Mouse (Mus musculus) forebrain, embryonic 10.5 days (tissue): Measurements from ENCODE around the gene Gm6871. TPM values are rescaled to one million over a fixed set of nuclear protein-coding genes. Genes with fewer than 3 reads are reported as not detected.
"Not testable (repeated sequence)": the region's sequence is repeated elsewhere in the genome, so short reads cannot be mapped to it uniquely, and the experiment has no call there.

Source experiments
- DNase-seq: peaks from one replicate; pipeline ENCODE4 v3.0.0-alpha.2; 2017; ENCODE audit warnings: low spot score; ENCODE audit errors: extremely low spot score
- H3K27ac ChIP-seq: fragments of 300-500 bp; sonication (generic); 2 replicates; pipeline ENCODE4 v1.5.1; 2016; ENCODE audit warnings: mild to moderate bottlenecking
- H3K27me3 ChIP-seq: fragments of 300-500 bp; sonication (generic); 2 replicates; pipeline ENCODE4 v1.6.1; 2016; ENCODE audit warnings: mild to moderate bottlenecking; ENCODE audit not compliant: poor library complexity, severe bottlenecking
- H3K36me3 ChIP-seq: fragments of 300-500 bp; sonication (generic); replicated peaks from 2 replicates; pipeline ENCODE4 v1.6.1; 2016; ENCODE audit warnings: mild to moderate bottlenecking, moderate library complexity
- H3K4me1 ChIP-seq: fragments of 300-500 bp; sonication (generic); 2 replicates; pipeline ENCODE4 v1.6.1; 2016
- H3K4me3 ChIP-seq: fragments of 300-500 bp; sonication (generic); 2 replicates; pipeline ENCODE4 v1.5.1; 2016; ENCODE audit warnings: mild to moderate bottlenecking, moderate library complexity
- H3K9me3 ChIP-seq: fragments of 300-500 bp; sonication (generic); 2 replicates; pipeline ENCODE4 v1.6.1; 2016; ENCODE audit warnings: mild to moderate bottlenecking, moderate library complexity
- WGBS: fragments of 180-500 bp; shearing (Covaris S2); methylation state at CpG from one replicate; pipeline ENCODE4 v1.1.7; 2016; 5-methylcytosine and 5-hydroxymethylcytosine counted together
- polyA plus RNA-seq: library from polyadenylated mRNA; unstranded; fragments of >200 nt; fragmentation: Nextera tagmentation; extraction: Ambion mirVana; gene quantifications from 2 replicates; pipeline ENCODE4 v1.2.1, GENCODE M21; 2016

Gene Gm6871
- not detected in 2 replicates for polyA plus RNA-seq

DNA sequence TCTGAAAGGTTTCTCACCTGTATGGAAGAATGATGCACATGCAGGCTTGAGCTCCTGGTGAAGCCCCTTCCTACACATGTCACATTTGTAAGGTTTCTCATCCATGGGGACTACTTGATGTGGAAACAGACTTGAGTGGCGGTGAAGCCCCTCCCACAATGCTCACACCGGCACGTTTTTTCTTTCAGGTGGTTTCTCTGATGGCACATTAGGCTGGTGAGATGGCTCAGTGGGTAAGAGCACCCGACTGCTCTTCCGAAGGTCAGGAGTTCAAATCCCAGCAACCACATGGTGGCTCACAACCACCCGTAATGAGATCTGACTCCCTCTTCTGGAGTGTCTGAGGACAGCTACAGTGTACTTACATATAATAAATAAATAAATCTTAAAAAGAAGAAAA is at the start of gene Gm6871:
TSS of gene Gm6871 (minus strand) at position 101 of the 400 bp plus-strand sequence.
- 91% methylated on average over 6 of the region's 6 CpGs for WGBS
- peaks cover 12% of the 10 kb centered on the region; the same call in 1 of the 2 replicates for H3K9me3 ChIP-seq
- H3K4me1 ChIP-seq, DNase-seq, H3K27ac ChIP-seq, H3K27me3 ChIP-seq, H3K4me3 ChIP-seq, H3K36me3 ChIP-seq: not testable (repeated sequence)

DNA sequence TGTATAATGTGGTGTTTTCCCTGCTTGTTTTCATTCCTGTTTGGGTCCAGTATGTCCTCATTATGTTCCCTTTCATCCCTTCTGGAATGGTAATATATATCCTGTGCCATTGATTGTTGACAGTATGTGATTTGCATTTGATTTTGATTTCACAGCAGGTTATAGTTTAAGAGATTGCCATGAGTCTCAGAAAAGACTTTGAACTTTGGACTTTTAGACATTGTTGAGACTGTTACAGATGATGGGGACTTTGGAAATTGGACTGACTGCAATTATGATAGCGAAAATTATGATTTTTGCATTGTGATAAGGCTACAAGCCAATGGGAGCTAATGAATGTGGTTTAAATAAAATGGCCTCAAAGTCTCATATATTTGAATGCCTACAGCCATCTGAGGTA is 42.8 kb upstream of the Gm6871 start:
- not testable (repeated sequence) for H3K4me3 ChIP-seq, DNase-seq, H3K27me3 ChIP-seq, H3K27ac ChIP-seq, H3K4me1 ChIP-seq, H3K9me3 ChIP-seq
- peaks cover 76% of the 10 kb centered on the region for H3K36me3 ChIP-seq
- WGBS: 93% methylated on average over 1 of the region's 1 CpGs

DNA sequence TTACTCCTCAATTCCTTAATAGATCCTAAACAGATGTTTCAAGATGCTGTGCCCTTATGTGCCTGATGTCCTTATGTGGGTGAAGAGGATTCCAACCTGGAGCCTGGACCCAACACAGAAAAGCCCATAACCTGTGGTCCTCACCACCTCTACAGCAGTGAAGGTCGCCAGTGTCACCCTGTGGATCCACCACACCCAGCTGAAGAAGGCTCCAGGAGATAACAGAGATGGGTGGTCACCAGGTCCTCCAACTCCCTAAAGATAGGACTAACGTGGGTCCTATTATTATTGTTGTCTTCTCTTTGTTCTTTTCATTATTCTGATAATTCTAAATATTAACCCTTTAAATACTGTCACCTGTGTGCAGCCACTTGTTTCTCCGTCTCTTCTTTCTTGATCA is 38.2 kb upstream of the Gm6871 start:
- no peak overlapping the region for H3K27ac ChIP-seq
- H3K36me3 ChIP-seq: peaks cover 71% of the 10 kb centered on the region
- WGBS: 98% methylated on average over 3 of the region's 3 CpGs

DNA sequence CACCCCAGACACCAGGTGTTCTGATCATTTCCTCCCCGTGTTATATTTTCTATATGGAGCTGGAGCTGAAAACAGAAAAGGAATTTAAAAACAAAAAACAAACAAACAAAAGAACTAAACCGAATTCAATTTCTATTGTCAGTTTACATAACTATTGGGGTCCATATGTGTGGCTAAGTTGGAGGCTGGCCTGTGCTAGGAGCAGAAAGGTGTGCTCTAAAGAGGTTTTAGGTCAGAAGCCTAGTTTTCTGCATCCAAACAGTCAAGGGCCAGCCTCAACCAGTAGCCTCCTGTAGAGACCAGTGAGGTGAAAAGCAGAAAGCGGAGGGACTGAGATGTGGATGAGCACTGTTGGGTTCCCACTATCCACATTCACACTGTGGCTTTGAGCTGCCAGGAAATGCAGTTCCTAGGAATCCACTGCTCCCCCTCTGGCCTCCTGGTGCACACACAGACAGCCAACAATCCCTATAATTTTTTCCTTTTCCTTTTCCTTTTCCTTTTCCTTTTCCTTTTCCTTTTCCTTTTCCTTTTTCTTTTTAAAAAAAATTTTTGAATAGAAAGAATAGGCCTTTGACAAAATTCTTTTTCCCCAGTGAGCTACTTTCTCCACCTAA is 26.6 kb upstream of the Gm6871 start:
- no peak for DNase-seq
- Histone ChIP-seq H3K9me3 (no peaks in the 10 kb centered on the region), H3K4me3 (peak overlapping the region; percentile 63), H3K4me1 (peaks cover 8% of the 10 kb centered on the region), H3K36me3 (peaks cover 32% of the 10 kb centered on the region), H3K27me3 (no peaks in the 10 kb centered on the region), H3K27ac (peak overlapping the region; percentile 82)
- WGBS: 16% methylated on average over 3 of the region's 3 CpGs

More for the DNA sequence above, 38.2 kb upstream of the Gm6871 start:
- H3K9me3 ChIP-seq: peaks cover 10% of the 10 kb centered on the region
- H3K27me3 ChIP-seq: no peaks in the 10 kb centered on the region
- DNase-seq: no peak
- no peaks in the 10 kb centered on the region for H3K4me1 ChIP-seq
- H3K4me3 ChIP-seq: no peak overlapping the region

DNA sequence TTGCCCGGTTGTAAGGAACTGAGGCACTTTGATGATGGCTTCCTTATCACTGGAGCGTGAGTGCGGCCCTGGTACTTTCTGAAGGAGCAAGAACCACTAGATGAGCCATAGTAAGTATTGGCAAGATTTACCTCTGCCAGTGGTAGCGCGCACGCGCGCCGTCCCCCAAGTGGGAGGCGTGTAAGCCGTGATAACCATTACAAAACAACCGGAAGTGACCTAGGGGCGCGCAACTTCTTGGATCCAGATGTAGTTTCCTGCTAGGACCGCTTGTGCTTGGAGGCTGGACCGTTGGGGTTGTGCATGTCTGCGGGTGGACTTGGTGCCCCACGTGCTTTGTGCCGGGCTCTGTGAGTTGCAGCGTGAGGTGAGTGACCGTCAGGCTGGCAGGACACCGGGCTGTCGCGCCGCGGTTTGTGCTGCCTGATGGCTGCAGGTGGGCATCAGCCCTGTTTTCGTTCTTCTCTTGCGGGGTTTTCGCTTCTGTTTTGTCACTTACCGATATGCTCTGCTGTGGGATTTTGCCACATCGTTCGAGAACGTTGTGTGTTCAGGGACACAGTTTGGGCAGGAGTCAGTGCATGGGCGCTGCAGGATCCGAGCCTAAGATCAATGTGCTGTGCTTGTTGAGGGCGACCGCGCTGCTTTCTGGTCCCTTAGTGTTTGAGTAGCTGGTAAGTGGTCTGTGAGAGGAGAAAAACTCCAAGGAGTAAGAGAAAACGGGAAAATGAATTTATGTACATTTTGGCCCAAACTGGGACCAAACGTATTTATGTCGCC is 25.8 kb upstream of the Gm6871 start, which contains the start of gene 2610021A01Rik:
TSS of gene 2610021A01Rik (plus strand) at position 197 of the 780 bp plus-strand sequence.
- Histone ChIP-seq H3K27ac (peak within 1 kb of the TSS; percentile 82), H3K27me3 (no peaks in the 10 kb centered on the region), H3K4me3 (peak within 1 kb of the TSS; percentile 63), H3K4me1 (peaks cover 8% of the 10 kb centered on the region), H3K36me3 (peaks cover 24% of the 10 kb centered on the region), H3K9me3 (no peaks in the 10 kb centered on the region)
- peak; percentile 90 for DNase-seq
- WGBS: under 1% methylated on average over 41 of the region's 41 CpGs

DNA sequence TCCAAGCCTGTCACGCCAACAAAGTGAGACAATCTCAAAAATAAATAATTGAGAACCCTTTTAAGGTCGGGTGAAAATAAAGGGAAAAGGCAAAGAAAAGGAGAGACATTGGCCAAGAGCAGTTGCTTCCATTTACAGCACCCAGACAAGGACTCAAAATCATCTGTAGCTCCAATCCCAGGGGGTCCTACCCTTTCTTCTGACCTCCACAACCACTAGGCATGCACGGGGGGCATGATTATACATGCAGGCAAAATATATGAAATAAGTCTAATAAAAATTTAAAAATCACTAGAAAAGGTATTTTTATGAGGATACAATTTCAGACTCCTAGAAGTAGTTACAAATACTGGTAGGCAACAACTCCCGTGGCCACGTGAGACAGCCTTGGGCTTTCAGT is 25.2 kb upstream of the Gm6871 start:
- H3K36me3 ChIP-seq: peaks cover 20% of the 10 kb centered on the region
- H3K4me3 ChIP-seq: peak overlapping the region; percentile 63
- H3K27ac ChIP-seq: peak overlapping the region; percentile 82
- peaks cover 8% of the 10 kb centered on the region for H3K4me1 ChIP-seq
- H3K27me3 ChIP-seq: no peaks in the 10 kb centered on the region
- 50% methylated on average over 5 of the region's 5 CpGs for WGBS
- DNase-seq: no peak
- no peaks in the 10 kb centered on the region for H3K9me3 ChIP-seq

DNA sequence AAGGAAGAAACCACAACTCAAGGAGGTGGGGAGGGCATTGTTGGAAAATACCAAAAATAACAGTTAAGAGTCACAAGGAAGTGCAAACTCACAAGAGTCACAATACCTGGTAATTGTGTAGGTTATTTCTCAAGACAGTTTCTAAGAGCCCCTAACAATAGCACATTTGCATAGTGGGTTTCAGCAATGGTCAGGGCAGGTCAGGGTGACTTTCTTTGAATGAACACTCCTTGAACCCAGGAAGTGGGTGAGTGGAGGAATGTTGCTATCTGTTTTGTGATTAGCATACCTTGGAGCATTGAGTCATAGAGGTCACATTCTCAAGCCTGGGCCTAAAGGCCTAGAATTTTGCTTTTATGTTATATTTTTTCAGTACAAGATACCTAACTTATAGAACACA is 14.4 kb upstream of the Gm6871 start:
- not testable (repeated sequence) for H3K4me1 ChIP-seq, H3K27ac ChIP-seq, H3K4me3 ChIP-seq, H3K36me3 ChIP-seq, H3K27me3 ChIP-seq, DNase-seq
- peaks cover 20% of the 10 kb centered on the region; the same call in 1 of the 2 replicates for H3K9me3 ChIP-seq

DNA sequence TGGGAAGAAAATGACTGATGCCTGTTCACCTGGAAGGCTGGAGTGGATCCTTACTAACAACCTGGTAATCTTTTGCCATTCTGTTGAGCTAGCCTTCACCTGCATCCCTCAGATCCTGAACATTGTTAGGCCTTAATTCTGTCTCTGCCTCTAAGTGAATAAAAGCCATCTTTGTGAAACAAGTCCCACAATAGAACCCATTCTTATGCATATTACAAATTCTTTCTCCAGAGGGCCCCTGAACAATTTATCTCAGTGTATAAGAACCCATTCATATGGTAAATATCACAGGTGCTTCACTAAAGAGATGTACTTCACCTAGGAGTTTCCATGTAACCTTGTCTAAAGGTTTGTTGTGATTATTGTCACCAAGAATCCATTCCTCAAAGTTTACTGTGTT is 8.6 kb upstream of the Gm6871 start:
- no peak overlapping the region for H3K4me3 ChIP-seq
- no peaks in the 10 kb centered on the region for H3K27me3 ChIP-seq
- no peak for DNase-seq
- peaks cover 28% of the 10 kb centered on the region; the same call in 1 of the 2 replicates for H3K9me3 ChIP-seq
- H3K4me1 ChIP-seq: no peaks in the 10 kb centered on the region
- H3K27ac ChIP-seq: no peak overlapping the region
- H3K36me3 ChIP-seq: no peaks in the 10 kb centered on the region

DNA sequence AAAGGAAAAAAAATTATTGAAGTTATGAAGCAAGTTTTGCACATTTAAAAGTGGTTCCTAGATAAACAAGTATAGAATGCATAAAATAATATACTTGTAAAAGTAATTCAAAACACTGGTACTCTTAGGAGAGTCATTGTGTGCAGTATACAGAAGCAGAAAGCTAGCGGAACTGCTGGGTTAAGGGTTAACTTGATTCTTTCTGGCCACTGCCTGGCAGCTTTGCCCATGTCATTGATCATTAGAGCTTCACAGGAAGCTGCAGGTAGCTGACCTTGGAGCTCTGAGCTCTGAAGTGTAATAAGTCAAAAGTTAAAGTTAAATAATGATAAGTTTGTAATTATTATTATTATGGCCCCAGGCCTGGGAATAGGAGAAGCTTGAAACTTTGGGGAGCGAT is 4.5 kb upstream of the Gm6871 start:
- WGBS: 93% methylated on average over 2 of the region's 2 CpGs
- Histone ChIP-seq H3K27me3 (no peaks in the 10 kb centered on the region), H3K36me3 (no peaks in the 10 kb centered on the region), H3K27ac (no peak overlapping the region), H3K4me3 (no peak overlapping the region), H3K9me3 (peaks cover 17% of the 10 kb centered on the region; the same call in 1 of the 2 replicates), H3K4me1 (no peaks in the 10 kb centered on the region)
- no peak for DNase-seq

DNA sequence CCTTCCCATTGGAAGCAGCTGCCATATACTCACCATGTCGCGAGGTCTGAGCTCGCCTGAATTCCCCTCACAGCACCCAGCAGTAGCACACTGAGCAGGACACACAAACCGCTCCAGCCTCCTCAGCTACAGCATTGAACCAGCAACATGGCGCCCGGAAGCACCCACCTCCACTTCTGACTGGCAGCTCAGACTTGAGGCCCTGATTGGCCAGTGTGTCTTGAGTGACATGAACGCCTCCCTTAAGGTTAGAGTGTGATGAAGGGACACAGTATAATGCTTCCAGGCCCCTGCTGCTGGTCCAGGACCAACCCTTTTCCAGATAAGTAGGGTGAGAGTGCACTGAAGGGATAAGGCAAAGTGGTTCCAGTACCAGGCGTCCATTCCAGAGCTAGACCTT is 12.8 kb downstream of the Gm6871 start:
- 74% methylated on average over 8 of the region's 8 CpGs for WGBS
- Histone ChIP-seq H3K27ac (no peak overlapping the region), H3K9me3 (peaks cover 47% of the 10 kb centered on the region), H3K36me3 (no peaks in the 10 kb centered on the region), H3K4me1 (no peaks in the 10 kb centered on the region), H3K4me3 (no peak overlapping the region), H3K27me3 (no peaks in the 10 kb centered on the region)
- DNase-seq: no peak

DNA sequence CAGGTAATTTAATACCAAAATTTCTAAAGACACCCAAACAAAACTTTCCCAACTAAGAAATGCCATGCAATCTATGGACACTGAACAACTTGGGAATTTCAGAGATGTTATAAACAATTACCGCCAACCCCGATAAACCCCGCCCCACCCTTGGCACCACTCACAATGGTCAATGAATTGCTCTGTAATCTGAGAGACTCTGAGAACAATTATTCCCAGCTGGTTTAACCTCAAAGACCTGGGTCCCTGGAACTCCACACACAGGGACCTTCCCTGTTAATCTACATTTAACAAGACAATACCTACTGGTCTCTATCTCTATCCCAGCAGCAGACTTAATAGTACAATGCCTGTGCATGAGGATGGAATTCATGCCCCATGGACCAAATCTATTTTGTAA is 60.8 kb downstream of the Gm6871 start:
- Histone ChIP-seq H3K4me3 (no peak overlapping the region), H3K4me1 (no peaks in the 10 kb centered on the region), H3K27ac (no peak overlapping the region), H3K36me3 (no peaks in the 10 kb centered on the region), H3K27me3 (no peaks in the 10 kb centered on the region), H3K9me3 (peaks cover 14% of the 10 kb centered on the region; the same call in 1 of the 2 replicates)
- WGBS: 86% methylated on average over 3 of the region's 3 CpGs
- no peak for DNase-seq

DNA sequence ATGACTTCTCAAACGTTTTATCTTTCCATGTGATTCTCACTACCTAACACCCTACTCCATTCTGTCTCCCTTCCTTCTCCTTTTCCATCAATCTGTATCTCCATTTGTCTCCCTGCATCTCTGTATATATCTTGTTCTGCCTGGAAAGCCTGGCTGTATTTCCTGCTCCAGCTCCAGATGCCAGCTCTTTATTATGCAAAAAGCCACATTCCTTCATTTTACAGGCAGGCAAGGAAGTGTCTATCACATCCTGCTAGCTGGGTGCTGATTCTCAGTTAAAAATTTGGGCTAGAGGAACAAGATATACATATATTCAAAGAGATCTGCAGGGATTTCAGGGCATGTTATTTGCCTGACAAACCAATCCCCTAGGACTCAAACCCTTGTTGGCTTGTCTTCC is 61.3 kb downstream of the Gm6871 start:
- Histone ChIP-seq H3K36me3 (no peaks in the 10 kb centered on the region), H3K9me3 (peaks cover 15% of the 10 kb centered on the region; the same call in 1 of the 2 replicates), H3K4me1 (no peaks in the 10 kb centered on the region), H3K4me3 (no peak overlapping the region), H3K27ac (no peak overlapping the region), H3K27me3 (no peaks in the 10 kb centered on the region)
- 45% methylated on average over 1 of the region's 1 CpGs for WGBS
- DNase-seq: no peak

DNA sequence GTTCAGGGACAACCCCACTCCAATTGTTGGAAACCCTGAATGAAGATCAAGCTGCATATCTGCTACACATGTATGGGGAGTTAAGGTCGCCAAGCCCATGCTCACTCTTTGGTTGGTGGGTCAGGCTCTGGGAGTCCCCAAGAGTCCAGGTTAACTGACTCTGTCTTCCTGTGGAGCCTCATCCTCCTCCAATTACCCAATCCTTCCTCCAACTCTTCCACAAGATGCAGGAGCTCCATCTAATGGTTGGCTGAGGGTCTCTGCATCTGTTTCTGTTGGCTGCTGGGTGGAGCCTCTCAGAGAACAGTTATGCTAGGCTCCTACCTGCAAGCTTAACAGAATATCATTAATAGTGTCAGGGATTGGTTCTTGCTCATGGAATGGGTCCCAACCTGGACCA is 71.1 kb downstream of the Gm6871 start:
- H3K36me3 ChIP-seq: no peaks in the 10 kb centered on the region
- no peak overlapping the region for H3K27ac ChIP-seq
- H3K27me3 ChIP-seq: no peaks in the 10 kb centered on the region
- no peak overlapping the region for H3K4me3 ChIP-seq
- no peak for DNase-seq
- H3K4me1 ChIP-seq: 0 out of 2 replicates have a peak, but pooled peaks cover 3% of the 10 kb centered on the region
- H3K9me3 ChIP-seq: peaks cover 28% of the 10 kb centered on the region
- WGBS: 52% methylated on average over 1 of the region's 1 CpGs
